Mouse (Mus musculus): ENCODE results near the gene Fbxl21.

Fbxl21 gene

DNA sequence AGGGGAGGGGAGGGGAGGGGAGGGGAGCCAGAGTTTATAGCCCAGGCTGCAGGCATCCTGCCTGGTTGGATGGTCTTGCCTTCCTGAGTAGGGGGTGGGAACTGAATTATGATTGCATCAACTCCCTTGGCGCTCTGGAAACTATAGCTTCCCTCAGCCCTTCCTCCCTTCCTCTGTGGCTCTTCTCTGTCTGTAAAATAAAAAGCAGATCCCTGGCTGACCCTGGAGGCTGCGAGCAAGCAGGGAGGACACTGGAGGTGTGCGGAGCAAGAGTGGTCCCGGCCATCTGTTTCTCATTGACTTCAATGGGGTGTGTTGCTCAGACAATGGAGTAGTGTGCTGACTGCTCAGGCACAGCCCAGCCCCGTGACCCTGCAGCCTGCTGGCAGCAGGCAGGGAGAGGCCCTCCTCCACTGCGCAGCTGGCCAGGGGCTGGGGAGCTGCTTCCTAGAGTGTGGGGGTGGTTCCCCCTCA, 59.7 kb downstream of the Fbxl21 start:
- DNase-seq (ENCODE audit: low spot score) = no peak

DNA sequence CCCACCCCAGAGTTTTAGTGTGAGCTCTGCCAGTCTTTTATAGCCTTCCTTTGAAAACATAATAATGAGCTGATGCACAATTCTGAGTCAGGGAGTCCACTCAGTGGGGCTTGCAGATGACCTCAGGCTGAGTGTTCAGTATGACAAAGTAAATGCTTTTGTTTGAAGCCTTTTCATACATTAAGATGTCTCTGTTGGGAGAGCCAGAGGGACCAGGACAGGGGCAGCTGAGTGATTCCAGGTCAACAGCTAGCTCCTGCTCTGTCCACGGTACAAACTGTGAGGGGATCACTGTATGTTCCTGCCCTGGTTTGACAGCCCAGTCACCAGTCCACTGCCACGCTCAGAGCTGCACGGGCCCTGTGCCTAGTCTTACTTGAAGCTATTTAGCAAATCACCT, 60.4 kb downstream of the Fbxl21 start:
- no peak for DNase-seq (ENCODE audit: low spot score)

DNA sequence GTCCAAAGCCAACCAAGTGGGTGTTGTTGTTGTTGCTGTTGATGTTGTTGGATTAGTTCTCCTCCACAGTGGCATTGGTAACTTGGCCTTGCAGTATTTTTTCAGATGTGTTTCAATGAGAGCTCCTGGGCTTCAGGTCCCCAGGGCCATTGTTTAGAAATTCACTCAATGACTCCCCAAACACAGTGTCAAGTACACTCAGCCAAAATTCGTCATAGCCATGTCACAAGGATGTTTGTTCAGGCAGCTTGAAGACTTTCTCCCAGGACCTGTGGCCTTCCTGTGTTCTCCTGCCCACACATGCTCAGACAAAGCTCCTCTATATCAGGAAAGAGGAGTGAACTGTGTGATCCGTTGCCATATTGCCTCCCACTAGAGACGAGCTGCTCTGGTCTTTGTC, 63.8 kb downstream of the Fbxl21 start:
- no peak for DNase-seq (ENCODE audit: low spot score)
